Mouse (Mus musculus) cerebellum, adult 18-20 months (tissue): ENCODE data around the gene Rraga.

Experiments
- DNase-seq, 2 experiments: peaks; one replicate each; pipeline ENCODE4 v3.0.0; 2021

Rraga gene

DNA sequence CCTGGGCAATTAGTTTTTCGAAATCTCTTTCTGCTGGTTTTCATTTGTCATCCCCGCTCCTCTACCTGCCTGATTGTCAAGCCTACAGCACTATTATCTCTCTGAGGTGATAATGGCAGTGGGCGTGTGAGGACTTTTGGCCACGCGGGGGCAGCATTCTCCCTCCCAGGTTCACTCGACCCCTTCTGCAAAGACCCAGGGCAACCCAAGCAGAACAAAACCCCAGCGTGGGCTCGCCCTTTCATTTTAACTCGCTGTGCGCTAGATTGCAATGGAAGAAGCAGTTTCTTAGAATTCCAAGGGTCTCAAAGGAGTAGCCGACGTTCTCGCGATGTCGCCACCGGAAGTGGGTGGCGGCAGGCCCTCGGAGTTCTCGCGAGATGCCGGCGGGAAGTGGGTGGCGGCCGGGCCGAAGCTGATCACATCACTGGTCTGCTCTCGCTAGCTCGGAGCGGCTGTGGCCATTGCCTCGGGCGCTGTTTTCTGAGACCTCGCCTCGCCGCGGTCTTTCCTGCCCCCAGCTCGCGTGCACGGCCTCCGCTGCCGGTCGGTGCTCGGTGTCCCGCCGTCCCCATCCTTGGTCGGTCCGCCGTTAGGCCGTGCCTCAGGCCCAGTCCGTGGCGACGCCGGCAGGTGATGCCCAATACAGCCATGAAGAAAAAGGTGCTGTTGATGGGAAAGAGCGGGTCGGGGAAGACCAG is at the start of gene Rraga:
Rraga (plus strand) TSS at position 386 of the 701 bp plus-strand sequence.
- peak; percentile 94 for DNase-seq

DNA sequence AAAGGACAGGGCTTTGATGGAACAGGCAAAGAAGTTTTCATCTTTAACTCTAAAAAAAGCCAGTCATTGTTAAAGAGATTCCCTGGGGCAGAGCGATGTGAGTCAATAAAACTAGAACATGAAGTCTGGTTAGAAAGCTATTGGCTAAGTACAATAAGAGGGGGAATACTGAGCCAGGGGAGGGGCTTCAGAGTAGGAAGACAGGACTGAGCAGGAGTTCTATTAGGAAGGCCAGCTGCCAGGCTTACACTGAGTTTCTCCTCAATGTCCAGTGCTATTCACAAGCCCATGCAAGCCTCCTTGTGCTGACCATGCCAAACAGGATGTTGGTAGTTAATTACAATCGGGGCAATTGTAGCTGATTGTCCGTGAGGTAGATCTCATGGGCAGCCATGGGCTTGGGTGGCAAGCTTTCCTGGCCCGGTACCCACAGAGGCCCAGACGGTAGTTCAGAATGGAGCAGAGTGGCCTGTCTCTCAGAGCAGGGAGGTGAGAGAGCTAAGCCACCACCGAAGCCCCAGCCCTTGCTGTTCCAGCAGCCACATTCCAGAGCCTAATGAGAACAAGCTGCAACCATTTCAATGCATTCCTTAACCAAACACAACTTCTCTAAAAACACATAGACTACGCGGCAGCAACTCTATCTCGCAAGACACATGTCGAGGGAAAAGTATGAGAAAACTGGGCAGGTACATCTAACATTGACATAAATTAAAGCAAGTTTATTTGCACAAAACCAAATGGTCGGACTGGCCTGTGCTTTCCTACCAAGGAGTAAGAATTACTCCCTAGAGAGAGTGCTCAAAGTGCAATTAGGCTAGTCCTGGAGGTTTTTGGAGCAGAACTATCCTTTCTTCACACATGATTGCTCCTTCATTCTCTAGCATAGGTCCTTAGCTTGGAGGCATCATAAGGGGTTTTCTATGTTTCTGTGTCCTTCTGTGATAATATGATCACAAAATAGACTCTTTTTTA is 48.0 kb upstream of the Rraga start:
- DNase-seq, result peak; percentile 8 to 11

DNA sequence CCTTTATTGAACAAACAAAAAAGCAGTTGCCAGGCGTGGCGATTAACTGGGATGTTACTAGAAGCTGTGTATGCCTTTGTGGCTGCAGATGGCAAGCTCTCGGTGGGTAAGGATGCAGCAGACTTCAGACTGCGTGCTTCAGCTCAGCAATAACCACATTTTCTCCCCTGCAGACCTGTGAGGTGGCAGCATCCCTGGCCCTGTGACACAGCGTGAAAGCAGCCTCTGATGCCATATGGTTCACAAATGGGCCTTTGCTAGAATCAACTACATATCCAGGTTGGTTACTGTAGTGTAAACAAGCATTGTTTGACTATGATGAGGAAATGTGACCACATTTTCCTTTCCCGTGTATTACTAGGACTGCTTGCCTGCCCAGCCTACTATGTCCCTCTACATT is 46.3 kb upstream of the Rraga start:
- DNase-seq, result peak; percentile 52 to 59

DNA sequence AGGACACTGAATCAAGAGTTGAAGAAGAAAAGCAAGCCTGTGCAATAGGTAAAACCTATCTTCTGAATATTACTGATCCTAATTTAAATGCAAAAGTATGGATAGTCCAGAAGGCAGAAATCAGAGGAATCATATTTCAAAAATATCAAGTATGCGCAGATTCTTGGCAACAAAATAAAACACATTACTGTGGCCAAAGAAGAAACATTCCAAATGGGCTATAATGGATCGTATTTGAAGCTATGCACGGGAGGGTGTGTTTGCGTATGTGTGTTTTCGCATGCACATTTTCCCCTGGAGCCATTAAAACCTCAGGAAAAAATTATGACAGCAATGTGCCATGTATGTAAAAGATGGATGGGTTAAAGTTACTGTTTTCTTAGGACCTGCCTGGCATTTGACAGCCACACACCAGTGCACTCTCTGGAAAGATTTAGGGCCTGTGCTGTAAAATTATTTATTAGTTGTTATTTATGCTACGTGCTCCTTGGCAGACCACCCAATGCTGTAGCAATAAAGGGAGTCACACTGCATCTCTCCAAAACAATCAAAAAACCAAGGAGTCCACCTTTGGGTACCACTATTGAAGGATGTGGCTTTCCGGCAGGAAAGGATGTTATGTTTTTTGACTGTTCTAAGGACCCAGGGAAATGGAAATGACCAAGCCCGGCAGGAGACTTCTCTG is 41.9 kb upstream of the Rraga start:
- DNase-seq, result no peak

DNA sequence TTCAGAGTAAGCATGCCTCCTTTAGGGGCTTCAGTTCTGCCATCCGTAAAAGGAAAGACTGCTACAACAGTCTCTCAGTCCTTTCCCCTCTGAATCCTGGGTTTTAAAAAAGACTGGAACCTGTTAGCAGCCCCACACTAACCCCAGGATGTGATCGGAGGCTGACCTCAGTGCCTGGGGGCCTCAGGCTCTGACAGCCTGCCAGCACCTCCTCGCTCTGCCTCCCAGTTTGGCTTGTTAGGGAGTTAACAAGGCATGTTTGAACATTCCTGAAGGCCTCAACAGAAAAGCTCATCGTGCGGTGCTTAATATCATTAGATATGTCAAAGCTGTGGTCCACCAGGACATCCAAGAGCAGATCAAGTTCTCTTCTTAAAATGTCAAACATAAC is 41.4 kb upstream of the Rraga start:
- DNase-seq, result no peak

DNA sequence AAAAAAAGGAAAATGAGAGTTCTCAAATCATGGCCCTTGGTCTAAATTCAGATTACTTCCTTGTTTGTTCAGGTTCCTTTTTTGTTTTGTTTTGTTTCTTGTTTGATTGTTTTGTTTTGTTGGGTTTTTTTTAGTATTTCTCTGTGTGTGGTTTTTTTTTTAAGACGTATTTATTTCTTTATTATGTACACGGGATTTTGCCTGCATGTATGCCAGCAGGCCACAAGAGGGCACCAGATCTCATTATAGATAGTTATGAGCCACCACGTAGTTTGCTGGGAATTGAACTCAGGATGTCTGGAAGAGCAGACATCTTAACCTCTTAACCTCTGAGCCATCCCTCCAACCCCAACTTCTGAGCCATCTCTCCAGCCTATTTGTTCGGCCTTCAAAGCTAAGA is 37.5 kb upstream of the Rraga start:
- DNase-seq, result peak; percentile 22 to 35

DNA sequence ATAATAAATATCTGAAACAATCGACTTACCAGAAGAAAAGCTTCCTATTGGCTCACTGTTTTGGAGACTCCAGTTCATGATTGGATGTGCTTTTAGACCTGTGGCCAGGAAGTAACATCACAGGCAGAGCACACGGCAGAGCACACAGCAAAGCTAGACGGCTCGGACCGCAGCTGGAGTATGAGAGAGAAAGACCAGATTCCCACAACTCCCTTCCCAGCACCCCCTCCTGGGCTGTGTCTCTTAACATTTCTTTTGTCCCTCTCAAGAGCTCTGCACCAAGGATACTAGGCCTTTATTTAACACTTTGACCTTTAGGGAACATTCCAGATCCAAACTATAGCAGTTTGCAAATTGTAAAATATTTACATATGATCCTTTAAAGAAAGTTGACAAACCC is 36.5 kb upstream of the Rraga start:
- DNase-seq, result no peak

DNA sequence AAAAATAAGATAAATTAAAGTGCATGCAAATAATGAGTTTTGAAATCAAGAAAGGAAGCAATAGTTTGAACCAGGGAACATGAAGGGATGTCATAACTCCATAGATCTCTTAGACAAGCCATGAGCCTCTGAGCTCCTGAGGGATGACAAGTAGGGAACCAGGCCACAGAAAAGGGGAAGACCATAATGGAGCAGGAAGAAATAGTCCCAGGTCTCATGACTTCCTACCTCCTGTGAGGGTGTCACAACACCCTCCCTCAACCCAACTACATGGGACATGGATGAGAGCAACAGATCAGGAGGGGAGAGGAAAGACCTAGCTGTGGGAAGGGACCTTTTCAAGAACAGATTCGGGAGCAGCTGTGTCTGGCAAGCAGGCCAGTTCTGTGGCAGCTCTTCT is 33.9 kb upstream of the Rraga start:
- no peak for DNase-seq

DNA sequence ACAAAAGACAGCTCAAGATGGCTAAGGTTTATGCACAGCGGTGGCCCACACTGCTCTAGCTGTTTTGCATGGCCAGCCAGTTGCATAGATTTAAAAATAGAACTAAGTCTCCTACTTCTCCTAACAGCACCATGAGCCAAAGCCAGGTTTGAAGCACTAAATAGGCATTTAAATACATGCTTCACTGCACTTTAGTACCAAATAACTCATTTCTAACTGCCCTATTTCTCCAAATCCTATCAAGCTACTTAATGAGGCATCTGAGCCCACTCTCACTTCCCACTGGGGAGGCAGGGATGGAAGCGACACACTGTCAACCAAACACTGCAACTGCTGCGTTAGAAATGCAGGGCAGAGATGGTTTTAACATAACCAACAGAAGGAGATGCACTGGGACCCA is 31.5 kb upstream of the Rraga start:
- no peak for DNase-seq

DNA sequence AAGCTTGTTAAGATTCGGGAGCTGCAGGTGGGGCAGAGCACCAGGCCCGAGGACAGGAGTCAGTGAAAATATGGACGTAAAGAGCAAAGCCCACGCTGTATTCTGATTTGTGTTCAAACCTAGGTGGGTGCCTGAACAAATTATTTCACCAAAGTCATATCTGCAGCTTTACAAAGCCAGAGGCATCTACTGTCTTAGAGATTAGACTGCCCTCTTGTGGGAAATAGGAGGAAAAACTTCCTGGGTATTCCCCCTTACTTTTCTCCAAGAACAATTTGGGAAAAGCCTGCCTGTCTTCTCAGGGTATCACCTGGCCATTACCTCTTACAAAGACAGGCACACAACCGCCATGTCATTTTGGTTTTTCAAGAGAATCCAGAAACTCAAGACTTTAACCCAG is 29.9 kb upstream of the Rraga start:
- no peak for DNase-seq

DNA sequence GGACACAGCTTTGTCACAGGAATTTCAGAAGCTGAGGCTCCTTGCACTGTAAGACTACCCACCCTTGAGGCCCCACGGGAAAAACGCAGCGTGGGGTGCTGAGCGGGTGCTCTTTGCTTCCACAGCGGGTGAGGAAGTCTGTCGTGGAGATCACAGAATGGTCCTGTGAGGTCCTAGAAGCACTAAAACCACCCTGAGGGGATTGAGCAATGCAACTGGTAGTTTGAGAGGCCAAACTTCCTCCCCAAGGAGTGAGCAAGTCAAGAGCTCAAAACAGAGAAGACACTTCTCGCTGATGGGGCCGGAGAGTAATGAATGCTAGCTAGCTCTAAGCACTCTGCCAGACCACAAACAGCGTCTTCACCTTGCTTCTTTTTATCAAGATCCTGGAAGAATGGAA is 27.1 kb upstream of the Rraga start:
- DNase-seq, result no peak

DNA sequence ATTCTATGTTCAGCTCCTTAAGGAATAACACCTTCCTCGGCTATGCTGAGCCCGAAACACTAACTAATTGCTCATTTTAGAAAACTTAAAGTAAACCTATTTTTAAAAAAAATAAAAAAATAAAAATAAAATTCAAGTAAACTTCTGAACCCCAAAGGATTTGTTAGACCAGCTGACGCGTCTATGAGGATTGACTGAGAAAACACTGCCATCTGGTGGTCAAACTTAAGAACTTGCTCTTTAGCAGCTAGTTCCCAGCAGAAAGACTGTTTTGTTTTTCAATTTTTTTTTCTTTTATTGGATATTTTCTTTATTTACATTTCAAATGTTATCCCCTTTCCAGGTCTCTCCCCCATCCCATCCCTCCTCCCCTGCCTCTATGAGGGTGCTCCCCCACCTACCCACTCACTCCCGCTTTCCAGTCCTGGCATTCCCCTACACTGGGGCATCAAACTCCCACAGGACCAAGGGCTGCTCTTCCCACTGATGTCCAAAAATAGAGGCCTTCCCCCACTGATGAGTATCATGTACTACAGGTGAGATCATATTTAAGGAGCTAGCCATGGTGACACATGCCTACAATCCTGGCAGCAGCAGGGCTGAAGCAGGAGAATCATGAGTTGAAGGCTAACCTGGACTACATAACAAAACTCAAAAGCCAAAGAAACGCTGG is 20.3 kb upstream of the Rraga start:
- peak in 1 of 2 experiments; percentile 28 for DNase-seq

DNA sequence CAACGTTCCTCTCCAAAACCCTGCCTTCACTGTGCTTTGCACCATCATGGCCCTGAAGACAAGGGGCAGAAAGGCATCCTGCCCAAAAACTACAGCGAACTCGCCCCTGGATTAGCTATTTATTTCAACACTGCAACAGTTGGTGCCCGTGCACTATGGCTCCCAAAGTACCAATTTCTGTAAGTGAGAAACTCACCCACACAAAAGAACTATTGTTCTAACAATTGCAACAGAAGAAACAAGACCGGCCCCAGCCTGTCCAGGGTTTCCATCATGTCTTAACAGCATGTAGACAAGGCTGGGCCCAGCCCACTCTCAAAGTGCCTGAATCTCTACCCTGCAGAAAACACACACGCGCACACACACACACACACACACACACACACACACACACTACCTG is 18.1 kb upstream of the Rraga start:
- no peak for DNase-seq

DNA sequence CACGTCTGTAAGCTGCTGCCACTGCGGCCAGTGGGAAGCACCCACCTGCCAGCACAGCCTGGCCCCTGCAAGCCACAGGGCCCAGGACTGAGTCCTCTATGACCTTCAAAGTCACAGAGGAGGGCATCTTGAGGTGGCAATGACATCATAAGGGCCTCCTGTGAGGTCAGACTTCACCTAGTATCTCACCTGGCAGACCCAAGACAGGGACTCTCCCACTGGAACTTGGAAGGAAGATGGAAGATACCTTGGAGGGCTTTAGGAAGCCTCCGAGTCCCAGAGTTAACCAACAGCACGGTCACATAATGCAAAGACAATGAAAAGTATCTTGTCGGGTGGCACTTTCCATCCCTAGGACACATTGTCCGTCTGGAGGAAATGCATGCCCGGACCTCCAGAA is 17.2 kb upstream of the Rraga start, which contains the start of gene Saxo1:
Saxo1 (minus strand) TSS at position 101 of the 400 bp plus-strand sequence.
- DNase-seq, result no peak

DNA sequence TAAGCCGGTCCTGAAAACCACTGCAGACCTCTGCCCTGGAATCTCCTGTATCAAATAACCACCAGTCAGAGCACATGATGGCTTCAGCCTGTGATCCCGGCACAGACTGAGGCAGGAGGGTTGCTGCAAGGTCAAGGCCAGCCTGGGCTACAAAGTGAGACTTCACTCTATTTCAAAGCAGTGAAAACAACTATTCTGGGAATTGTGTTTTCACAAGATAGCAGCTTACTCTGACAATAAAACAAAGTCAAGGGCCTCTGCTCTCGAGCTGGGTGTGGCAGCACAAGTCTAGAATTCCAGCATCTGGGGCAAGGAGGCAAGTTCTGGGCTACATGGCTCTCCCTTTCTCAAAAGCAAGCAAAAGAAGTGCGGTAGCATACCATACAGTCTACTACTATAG is 16.5 kb upstream of the Rraga start:
- DNase-seq, result no peak

DNA sequence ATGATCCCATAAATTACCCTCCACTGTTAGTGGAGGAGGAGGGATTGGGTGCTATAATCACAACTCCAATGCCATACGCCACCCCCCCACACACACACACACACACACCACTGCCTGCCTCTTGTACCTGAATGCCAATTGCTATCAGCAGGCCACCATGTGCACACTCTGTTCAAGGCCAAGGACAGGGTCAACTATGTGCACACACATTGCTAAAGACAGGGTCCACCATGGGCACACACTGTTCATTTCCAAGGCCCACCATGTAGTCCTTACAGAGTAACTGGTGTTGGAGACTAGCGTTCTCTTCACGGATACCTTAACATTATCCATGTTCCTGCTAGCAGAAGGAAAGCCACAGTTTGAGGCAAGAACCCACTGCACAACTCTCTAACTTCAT is 14.4 kb upstream of the Rraga start:
- no peak for DNase-seq

DNA sequence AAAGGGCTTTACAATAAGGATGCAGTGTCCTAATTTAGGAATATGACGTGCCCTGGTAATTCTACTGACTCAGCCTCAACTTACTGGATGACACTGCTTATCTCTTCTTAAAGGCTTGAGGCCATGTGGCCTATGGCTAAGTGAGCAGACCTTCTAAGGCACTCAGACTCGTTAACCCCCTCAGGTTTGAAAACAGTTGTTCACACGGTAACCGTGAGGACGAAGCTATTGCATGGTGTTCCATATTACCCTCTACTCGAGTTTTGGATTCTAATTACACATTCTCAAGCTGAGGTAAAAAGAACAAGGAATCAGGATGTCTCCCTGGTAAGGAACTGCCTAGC is 557 bp upstream of the Rraga start:
- peak in 1 of 2 experiments; percentile 3 for DNase-seq

DNA sequence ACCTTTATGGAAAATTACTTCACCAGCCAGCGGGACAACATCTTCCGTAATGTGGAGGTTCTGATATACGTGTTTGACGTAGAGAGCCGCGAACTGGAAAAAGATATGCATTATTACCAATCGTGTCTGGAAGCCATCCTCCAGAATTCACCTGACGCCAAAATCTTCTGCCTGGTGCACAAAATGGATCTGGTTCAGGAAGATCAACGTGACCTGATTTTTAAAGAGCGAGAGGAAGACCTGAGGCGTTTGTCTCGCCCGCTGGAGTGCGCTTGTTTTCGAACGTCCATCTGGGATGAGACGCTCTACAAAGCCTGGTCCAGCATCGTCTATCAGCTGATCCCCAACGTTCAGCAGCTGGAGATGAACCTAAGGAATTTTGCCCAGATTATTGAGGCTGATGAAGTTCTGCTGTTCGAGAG is 663 bp downstream of the Rraga start:
- DNase-seq, result peak in 1 of 2 experiments; percentile 40

DNA sequence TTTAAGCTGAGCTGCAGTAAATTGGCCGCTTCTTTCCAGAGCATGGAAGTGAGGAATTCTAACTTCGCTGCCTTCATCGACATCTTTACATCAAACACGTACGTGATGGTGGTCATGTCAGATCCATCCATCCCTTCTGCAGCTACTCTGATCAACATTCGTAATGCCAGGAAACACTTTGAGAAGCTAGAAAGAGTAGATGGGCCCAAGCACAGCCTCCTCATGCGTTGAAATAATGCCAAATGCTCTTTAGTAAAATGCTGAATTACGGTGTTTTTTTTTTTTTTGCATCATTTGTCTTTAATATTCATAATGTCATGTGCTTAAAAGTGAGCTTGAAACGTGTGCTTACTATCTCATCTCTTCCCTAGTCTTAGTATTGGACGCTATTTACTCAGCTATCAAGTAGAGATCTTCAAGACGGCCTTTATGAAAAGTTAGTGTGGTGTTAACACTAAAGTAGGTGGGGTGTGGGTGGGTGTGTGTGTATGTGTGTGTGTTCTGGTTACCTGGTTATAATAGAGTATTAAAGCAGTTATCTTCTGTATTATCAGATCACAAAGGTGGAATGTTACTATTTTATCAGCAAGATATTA is 1.3 kb downstream of the Rraga start:
- no peak for DNase-seq

DNA sequence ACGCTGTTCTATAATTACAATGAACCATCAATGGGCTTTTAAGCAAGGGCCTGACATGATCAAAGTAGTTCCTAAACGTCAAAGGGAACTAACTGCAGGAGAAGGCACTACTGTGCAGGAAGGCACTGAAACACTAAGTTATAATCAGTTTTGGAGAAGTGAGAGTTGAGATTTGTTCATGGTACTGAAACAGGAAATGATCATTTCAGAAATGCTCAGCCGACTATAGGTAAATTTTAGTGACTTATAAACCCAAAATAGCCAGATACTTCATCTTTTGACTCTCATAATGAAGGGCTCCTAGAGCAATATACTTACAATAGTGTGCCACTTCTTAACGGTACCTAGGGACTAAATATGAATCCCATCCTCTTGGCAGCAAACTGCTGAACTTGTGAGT is 4.6 kb downstream of the Rraga start:
- no peak for DNase-seq

DNA sequence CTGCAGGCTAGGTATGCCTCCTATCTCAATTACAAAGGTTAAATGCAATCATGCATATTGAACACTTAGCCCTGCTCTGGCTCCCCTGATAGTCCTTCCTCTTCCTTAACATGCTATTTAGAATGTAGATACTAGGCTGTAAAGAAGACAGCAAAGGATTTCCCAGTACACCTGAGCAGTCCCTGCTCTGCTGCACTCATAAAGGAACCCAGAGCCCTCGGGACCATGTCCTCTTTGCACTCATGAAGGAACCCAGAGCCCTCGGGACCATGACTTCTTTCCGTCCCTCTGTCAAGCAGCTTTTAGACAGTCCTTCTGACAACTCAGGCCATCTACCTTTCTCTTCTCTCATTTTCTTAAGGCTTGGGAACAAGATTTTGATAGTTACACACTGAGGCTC is 5.1 kb downstream of the Rraga start:
- no peak for DNase-seq

DNA sequence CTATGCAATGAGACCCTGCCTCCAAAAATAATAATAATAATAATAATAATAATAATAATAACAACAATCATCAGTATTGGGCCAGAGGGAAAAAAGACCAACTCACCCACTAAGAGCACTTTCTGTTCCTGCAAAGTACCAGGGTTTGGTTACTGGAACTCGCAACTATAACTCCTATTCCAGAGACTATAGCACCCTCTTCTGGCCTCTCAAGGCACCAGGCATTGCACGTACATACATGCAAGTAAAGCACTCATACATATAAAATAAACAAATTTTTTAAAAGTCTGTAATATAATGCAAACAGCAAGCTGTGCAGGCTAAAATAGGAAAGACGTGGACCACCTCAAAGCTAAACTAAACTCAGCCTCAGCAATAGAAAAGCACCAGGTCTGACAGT is 12.8 kb downstream of the Rraga start:
- DNase-seq, result no peak

DNA sequence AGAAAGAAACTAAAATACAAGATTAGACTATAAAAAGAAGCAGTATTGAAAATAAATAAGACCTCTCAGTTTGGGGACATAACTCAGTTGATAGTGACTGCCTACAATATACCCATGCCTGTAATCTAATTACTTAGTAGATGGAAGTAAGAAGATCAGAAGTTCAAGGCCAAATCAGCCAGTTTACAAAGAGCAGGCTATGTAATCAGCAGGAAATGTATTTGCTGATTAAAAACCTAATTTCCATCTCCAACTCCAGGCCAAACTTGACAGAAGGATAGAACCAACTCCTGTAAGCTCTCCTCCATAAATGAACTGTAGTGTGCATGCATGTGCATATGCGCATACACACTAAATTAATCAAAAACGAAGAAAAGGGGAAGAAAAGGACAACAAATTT is 15.8 kb downstream of the Rraga start:
- DNase-seq, result no peak
